Comparison of ENCODE assay signal across 9 mouse cellular contexts in genomic region chr3:142274993-142275392, GRCm38 (mm10).
A peak's percentile ranks its signal among the peaks of the same experiment; 100 is the strongest.
DNase-seq lines count a peak whose midpoint lies in the region; ATAC-seq and TF ChIP-seq lines count a peak whose summit lies in the region.
"Had no signal": no experiment of that assay in that cellular context is flagged by ENCODE, and none has a peak within 500 bp of the region (broad histone marks: within the 10 kb centered on the region; RNA-seq: fewer than 3 reads in every experiment).

No protein-coding gene starts in this region.

- ATAC-seq in heart, embryonic 11.5 days (replicated peaks; ENCODE audit: insufficient number of reproducible peaks, low FRiP score, low TSS enrichment) = no peak
- ATAC-seq in midbrain, embryonic 12.5 days (ENCODE audit: low FRiP score, low read depth) = peak; percentile 63; the same call in 1 of the 2 replicates
- no peak for ATAC-seq in midbrain, embryonic 15.5 days (replicated peaks)
- ATAC-seq in forebrain, embryonic 16.5 days = peak; percentile 64; the same call in 1 of the 2 replicates

- no peaks in the 10 kb centered on the region for H3K9me3 ChIP-seq in heart, embryonic 11.5 days (replicated peaks; ENCODE audit: control insufficient read depth, low read length)
- no peaks in the 10 kb centered on the region for H3K9me3 ChIP-seq in midbrain, embryonic 12.5 days
- no peaks in the 10 kb centered on the region for H3K9me3 ChIP-seq in midbrain, embryonic 15.5 days
- H3K9me3 ChIP-seq in forebrain, embryonic 16.5 days (ENCODE audit: control insufficient read depth, low read length) = no peaks in the 10 kb centered on the region
- H3K9me3 ChIP-seq: embryonic facial prominence, embryonic 13.5 days had no signal

- H3K4me2 ChIP-seq in heart, embryonic 11.5 days = no peak overlapping the region
- H3K4me2 ChIP-seq in midbrain, embryonic 12.5 days (replicated peaks) = no peak overlapping the region
- H3K4me2 ChIP-seq in midbrain, embryonic 15.5 days = no peak overlapping the region
- H3K4me2 ChIP-seq in forebrain, embryonic 16.5 days (ENCODE audit: low read length) = no peak overlapping the region
- H3K4me2 ChIP-seq: embryonic facial prominence, embryonic 13.5 days had no signal

- H3K4me1 ChIP-seq in heart, adult 2 months (ENCODE audit: control insufficient read depth, insufficient read depth, low read length) = peaks cover 6% of the 10 kb centered on the region
- H3K4me1 ChIP-seq in heart, embryonic 11.5 days (ENCODE audit: control insufficient read depth, insufficient read depth, low read length) = no peaks in the 10 kb centered on the region; the same call in 1 of the 2 replicates
- no peaks in the 10 kb centered on the region for H3K4me1 ChIP-seq in midbrain, embryonic 12.5 days
- H3K4me1 ChIP-seq in midbrain, embryonic 15.5 days = no peaks in the 10 kb centered on the region
- no peaks in the 10 kb centered on the region for H3K4me1 ChIP-seq in forebrain, embryonic 16.5 days (replicated peaks; ENCODE audit: control insufficient read depth, insufficient read depth, low read length)
- H3K4me1 ChIP-seq: embryonic facial prominence, embryonic 13.5 days had no signal

- peaks cover 8% of the 10 kb centered on the region for H3K36me3 ChIP-seq in heart, adult 2 months (ENCODE audit: control insufficient read depth, insufficient read depth, low read length)
- H3K36me3 ChIP-seq in heart, embryonic 11.5 days (ENCODE audit: control insufficient read depth, insufficient read depth, low read length) = peaks cover 8% of the 10 kb centered on the region
- no peaks in the 10 kb centered on the region for H3K36me3 ChIP-seq in midbrain, embryonic 12.5 days
- H3K36me3 ChIP-seq in midbrain, embryonic 15.5 days (replicated peaks) = no peaks in the 10 kb centered on the region
- H3K36me3 ChIP-seq in forebrain, embryonic 16.5 days (ENCODE audit: control insufficient read depth, insufficient read depth) = no peaks in the 10 kb centered on the region
- peaks cover 8% of the 10 kb centered on the region for H3K36me3 ChIP-seq in splenic B cell, adult 2 months (ENCODE audit: control insufficient read depth, insufficient read depth, low read length, poor library complexity, severe bottlenecking)
- H3K36me3 ChIP-seq: embryonic facial prominence, embryonic 13.5 days had no signal

- DNase-seq in heart, adult 2 months = no peak
- peak; percentile 50 for DNase-seq in splenic B cell, adult 2 months (ENCODE audit: low read depth, low spot score)
- no peak for DNase-seq in gastrocnemius, adult 8-10 months (ENCODE audit: low spot score in 2 of 2)
- no peak for DNase-seq in layer of hippocampus, adult 9-10 months (ENCODE audit: low spot score)

- H3K4me3 ChIP-seq in heart, adult 2 months = no peak overlapping the region
- no peak overlapping the region for H3K4me3 ChIP-seq in heart, embryonic 11.5 days (ENCODE audit: low read depth, low read length)
- no peak overlapping the region for H3K4me3 ChIP-seq in midbrain, embryonic 12.5 days
- no peak overlapping the region for H3K4me3 ChIP-seq in midbrain, embryonic 15.5 days
- H3K4me3 ChIP-seq in forebrain, embryonic 16.5 days (replicated peaks; ENCODE audit: low read length) = no peak overlapping the region
- H3K4me3 ChIP-seq: embryonic facial prominence, embryonic 13.5 days had no signal

- TF ChIP-seq EP300 in heart, adult 2 months (IDR thresholded peaks at IDR 0.05; ENCODE audit: insufficient read depth, low read depth, low read length) = no peak

- WGBS in heart, adult 2 months = 17% methylated on average over 1 of the region's 1 CpGs
- WGBS in heart, embryonic 11.5 days (ENCODE audit: insufficient replicate concordance) = 13% methylated on average over 1 of the region's 1 CpGs
- WGBS in midbrain, embryonic 12.5 days = 3% methylated on average over 1 of the region's 1 CpGs
- WGBS in midbrain, embryonic 15.5 days = 3% methylated on average over 1 of the region's 1 CpGs
- 6% methylated on average over 1 of the region's 1 CpGs for WGBS in forebrain, embryonic 16.5 days

- intact Hi-C loops in heart, adult 2 months (cut with DNase I) = loop anchor here (2.0 kb wide), 1 partner anchor 412 kb away; no protein-coding TSS in a partner anchor

- H3K9ac ChIP-seq in heart, adult 2 months (ENCODE audit: low read depth, low read length) = no peak overlapping the region
- H3K9ac ChIP-seq in heart, embryonic 11.5 days (ENCODE audit: low read depth, low read length) = no peak overlapping the region
- H3K9ac ChIP-seq in midbrain, embryonic 12.5 days (replicated peaks) = no peak overlapping the region
- no peak overlapping the region for H3K9ac ChIP-seq in midbrain, embryonic 15.5 days
- H3K9ac ChIP-seq in forebrain, embryonic 16.5 days (replicated peaks; ENCODE audit: low read depth, low read length) = no peak overlapping the region
- H3K9ac ChIP-seq: embryonic facial prominence, embryonic 13.5 days had no signal

- no peaks in the 10 kb centered on the region for H3K79me2 ChIP-seq in heart, adult 2 months (replicated peaks; ENCODE audit: control insufficient read depth, insufficient read depth, low read length)

- no peak overlapping the region for H3K27ac ChIP-seq in heart, adult 2 months
- no peak overlapping the region for H3K27ac ChIP-seq in heart, embryonic 11.5 days (ENCODE audit: low read depth, low read length)
- no peak overlapping the region for H3K27ac ChIP-seq in midbrain, embryonic 12.5 days (replicated peaks)
- H3K27ac ChIP-seq in midbrain, embryonic 15.5 days = no peak overlapping the region
- no peak overlapping the region for H3K27ac ChIP-seq in forebrain, embryonic 16.5 days (ENCODE audit: low read length)
- H3K27ac ChIP-seq: embryonic facial prominence, embryonic 13.5 days had no signal

- TF ChIP-seq POLR2A in heart, adult 2 months (IDR thresholded peaks at IDR 0.05; ENCODE audit: insufficient read depth, low read depth, low read length) = no peak

- TF ChIP-seq CTCF in heart, adult 2 months (IDR thresholded peaks at IDR 0.05) = peak; percentile 83

- H3K27me3 ChIP-seq in heart, adult 2 months (ENCODE audit: control insufficient read depth, insufficient read depth, low read length) = no peaks in the 10 kb centered on the region
- no peaks in the 10 kb centered on the region for H3K27me3 ChIP-seq in heart, embryonic 11.5 days (ENCODE audit: control insufficient read depth, insufficient read depth, low read length)
- no peaks in the 10 kb centered on the region for H3K27me3 ChIP-seq in midbrain, embryonic 12.5 days
- no peaks in the 10 kb centered on the region for H3K27me3 ChIP-seq in midbrain, embryonic 15.5 days (replicated peaks)
- H3K27me3 ChIP-seq in forebrain, embryonic 16.5 days (replicated peaks; ENCODE audit: control insufficient read depth, insufficient read depth, low read length) = no peaks in the 10 kb centered on the region
- H3K27me3 ChIP-seq in splenic B cell, adult 2 months (ENCODE audit: control insufficient read depth, insufficient read depth, low read length, poor library complexity, severe bottlenecking) = no peaks in the 10 kb centered on the region

Comparison
In these comparisons a context has a peak if more than half of its experiments do, and no peak if none do; other contexts are left out.
1. ATAC-seq: peak in midbrain, embryonic 12.5 days (single experiment) and forebrain, embryonic 16.5 days (single experiment); none in heart, embryonic 11.5 days (single experiment) and midbrain, embryonic 15.5 days (single experiment).